Mouse (Mus musculus) thymus, postnatal 4 days (tissue): Measurements from ENCODE around the gene Slc38a7.
A peak's percentile ranks its signal among the peaks of the same experiment; 100 is the strongest.
"Not testable (repeated sequence)": the region's sequence is repeated elsewhere in the genome, so short reads cannot be mapped to it uniquely, and the experiment has no call there.

Experiments used
- DNase-seq: peaks from one replicate; pipeline ENCODE4 v3.0.0; 2021

The Slc38a7 gene

GRCm38 (mm10) chr8:95853102-95853843 is at the start of gene Slc38a7:
TSS of gene Slc38a7 (minus strand) at chr8:95853539.
- DNase-seq = peak; percentile 67

- no peak for DNase-seq
These were observed 48.5 kb upstream of the Slc38a7 start for GRCm38 (mm10) chr8:95901864-95902263.

DNA sequence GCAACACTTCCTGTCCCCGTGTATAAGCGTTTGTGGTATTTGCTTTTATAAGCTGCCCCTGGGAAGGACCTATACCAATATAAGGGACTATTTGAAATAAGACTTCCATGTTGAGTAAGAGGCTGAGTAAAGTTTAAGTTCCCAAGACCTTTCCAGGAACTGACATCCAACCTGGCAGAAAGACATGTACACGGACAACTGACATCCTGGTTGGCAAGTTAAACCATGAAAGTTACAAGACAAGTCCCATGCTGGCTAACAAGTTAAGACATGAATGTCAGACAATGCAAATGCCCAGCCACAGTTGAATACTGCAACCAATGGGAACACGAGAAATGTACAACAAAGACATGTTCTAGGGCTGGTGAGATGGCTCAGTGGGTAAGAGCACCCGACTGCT is 40.4 kb upstream of the Slc38a7 start:
- no peak for DNase-seq

- DNase-seq = peak; percentile 97
These were observed 35.2 kb upstream of the Slc38a7 start, which contains the start of gene Got2 for GRCm38 (mm10) chr8:95888285-95889136. TSS of gene Got2 (minus strand) at chr8:95888547.

DNA sequence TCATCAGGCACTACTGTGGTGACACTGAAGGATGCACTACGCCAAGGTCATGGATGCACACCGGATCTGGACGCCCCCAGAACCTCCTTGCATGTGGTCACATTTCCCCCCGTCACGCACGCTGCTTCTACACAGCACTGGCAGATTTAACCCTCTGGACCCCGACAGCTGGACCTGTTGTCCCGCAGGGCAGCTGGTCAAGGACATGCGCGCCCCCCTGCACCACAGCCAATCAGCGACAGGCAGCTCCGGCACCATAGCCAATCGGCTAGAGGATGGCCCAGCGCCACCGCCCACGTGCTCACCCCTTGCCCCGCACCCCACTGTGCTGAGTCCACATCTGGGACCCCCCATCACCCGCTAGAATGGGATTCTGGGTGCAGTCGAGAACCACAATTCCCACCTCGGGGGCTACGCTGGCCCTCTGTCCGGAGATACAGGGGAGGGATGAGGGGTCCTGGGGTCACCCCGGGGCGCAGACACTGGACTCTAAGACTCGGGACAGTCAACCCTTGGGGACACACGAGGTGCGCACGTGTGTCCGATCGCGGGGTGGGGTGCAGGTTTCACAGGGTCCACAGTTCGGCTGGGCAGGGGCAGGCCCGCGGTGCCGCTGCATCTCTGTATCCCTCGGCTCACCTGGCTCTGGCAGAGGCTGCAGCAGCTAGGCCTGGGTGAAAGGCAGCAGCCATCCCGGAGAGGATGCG is 34.4 kb upstream of the Slc38a7 start:
- DNase-seq = peak; percentile 76

- DNase-seq = peak; percentile 10
These were observed 33.6 kb upstream of the Slc38a7 start for GRCm38 (mm10) chr8:95886647-95887577.

GRCm38 (mm10) chr8:95885966-95886365 is 32.6 kb upstream of the Slc38a7 start:
- no peak for DNase-seq

DNA sequence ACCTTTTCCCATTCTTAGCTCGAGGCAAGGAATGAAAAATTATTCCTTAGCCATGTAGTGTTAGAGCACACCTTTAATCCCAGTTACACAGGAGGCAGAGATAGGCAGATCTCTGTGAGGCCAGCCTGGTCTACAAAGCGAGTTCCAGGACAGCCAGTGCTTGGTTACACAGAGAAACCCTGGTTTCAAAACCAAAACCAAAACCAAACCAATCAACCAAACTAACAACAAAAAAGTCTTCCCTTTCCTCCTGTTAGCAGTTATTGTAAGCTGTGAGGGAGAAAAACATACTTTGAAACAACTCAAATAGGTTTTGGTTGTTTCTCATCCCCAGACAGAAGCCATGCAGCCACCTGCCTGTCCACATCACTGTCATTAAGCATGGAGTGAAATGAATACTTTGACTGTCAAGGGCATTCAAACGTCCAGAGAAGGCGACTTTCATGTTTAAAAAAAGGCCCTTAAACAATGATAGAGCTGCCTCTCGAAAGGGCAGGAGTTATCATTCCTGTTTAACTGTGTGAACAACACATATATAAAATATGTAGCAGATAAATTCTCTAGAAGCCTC is 32.0 kb upstream of the Slc38a7 start:
- DNase-seq = no peak

DNA sequence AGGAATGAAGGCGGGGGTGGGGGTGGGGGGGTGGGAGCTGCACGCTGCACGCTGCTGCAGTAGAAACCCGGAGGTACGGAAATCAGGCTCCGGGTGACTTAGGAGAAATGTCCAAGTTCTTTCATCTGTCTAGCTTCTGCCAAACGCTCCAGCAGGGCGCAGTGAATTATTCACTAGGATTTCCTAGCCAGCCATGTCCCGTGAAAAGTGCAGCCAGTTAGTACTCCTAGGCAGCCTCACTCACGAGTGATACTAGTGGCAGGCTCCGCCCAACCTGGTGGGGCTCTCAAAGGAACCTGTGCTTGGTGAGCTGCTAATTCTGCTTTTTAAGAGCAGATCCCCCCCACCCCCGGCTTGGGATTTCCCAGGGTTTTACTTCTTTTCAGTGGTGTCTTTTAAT is 31.2 kb upstream of the Slc38a7 start:
- DNase-seq = no peak

GRCm38 (mm10) chr8:95882191-95882590 is 28.9 kb upstream of the Slc38a7 start:
- no peak for DNase-seq

DNA sequence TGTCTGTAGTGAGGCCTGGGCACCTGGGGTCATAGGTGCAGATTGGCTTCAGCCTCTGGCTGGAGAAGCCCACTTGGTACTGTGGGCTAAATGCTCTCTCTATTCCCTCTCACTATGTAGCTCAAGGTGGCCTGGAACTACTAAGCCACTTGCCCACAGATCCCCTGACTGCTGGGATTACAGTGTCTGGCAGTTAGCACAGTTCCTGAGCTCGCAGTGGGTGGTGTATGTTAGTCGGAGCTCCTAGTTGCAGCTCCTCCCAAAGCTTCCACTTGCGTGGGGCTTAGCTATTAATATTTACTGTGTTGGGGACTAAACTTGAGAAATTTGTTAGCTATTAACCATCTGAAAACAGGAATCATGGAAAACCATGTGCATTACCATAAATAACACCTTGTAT is 28.2 kb upstream of the Slc38a7 start:
- no peak for DNase-seq

GRCm38 (mm10) chr8:95879823-95880222 is 26.5 kb upstream of the Slc38a7 start:
- DNase-seq = no peak

DNA sequence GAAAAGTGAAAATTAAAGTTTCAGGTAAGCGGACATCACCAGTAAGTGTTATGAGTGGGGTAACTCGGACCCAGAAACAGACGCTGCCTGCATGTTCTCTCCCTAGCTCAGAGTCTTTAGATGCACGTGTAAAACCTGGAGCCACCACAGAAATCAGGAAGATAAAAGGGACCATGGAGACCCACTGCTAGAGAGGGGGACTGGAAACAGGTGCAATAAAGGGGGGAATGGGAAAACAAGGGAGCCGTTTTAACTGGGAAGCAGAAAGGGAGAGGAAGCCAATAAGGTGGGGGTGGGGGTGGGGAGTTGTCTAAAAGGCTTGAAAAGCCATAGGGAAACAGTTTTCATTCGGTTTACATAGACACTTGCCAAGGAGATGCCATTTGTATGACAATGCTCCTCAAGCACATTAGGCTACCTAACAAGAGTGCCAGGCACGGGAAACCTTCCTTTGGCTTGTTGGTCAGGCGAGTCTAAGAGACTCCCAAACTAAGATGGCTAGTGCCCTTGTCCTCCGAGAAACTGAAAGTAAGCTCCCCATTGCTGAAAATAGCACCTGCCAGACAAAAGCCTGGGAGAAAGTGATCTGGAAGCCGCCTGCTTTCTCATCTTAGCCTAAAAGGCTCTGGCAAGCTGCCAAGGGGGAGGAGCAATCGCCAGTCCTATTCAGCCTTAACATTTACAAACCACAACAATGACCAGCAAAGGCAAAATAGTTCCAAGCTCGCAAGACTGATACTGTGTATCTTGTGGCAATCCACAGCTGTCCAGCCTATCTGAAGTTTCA is 25.0 kb upstream of the Slc38a7 start:
- DNase-seq = peak; percentile 32

DNA sequence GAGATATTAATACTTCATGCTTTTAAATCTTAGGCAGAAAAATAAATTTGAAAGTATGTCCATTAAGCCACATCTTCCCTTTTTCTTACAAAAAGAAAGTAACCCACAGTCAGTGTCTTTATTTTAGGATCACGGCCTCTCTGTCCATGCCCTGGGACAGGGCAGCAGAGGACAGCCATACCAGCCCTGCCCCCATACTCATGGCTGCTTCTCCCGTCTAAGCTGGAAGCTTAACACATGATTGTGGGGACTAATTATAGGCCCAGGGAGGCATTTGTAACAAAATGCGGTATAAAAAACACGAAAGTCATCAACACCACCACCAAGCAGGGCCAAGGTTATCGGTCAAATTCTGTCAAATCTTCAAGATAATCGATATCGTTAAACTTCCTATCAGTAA is 21.9 kb upstream of the Slc38a7 start:
- no peak for DNase-seq

DNA sequence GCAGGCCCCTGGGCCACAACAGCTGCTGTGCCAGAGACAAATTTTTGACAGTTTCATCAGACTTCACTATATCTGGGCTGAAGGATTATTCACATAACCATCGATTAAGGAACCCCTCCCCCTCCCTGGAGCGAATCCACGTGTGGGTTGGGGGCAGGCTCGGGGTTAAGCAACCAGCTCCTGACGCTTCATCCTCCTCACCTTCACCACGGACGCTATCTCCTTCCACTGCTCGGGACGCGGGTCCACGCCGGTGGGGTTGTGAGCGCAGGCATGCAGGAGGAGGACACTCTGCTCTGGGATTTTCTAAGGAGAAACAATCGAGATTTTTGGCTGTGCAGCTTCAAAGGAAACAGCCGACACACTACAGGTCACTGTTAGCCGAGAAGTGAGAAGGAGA is 18.4 kb upstream of the Slc38a7 start:
- DNase-seq = no peak

DNA sequence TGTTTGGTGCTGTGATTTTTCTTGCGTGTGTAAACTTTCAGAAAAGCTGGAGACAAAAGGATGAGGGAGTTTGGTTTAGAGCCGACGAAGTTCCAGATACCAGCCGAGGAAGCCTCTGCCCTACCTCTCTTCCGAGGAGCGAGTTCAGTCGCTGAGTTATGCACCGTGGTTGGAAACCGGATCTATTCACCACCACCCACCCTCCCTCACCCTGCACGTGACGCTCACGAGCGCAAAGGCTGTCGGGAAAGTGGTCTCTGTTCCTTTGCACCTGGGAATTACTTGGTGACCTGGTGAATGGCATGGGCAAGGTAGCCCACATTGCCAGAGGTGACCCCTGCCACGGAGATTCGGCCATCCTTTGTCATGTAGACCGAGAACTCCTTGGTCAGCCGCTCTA is 11.5 kb upstream of the Slc38a7 start:
- DNase-seq = not testable (repeated sequence)

GRCm38 (mm10) chr8:95863761-95864440 is 10.6 kb upstream of the Slc38a7 start:
- not testable (repeated sequence) for DNase-seq

- DNase-seq = no peak
These were observed 835 bp upstream of the Slc38a7 start for GRCm38 (mm10) chr8:95854174-95854573.

DNA sequence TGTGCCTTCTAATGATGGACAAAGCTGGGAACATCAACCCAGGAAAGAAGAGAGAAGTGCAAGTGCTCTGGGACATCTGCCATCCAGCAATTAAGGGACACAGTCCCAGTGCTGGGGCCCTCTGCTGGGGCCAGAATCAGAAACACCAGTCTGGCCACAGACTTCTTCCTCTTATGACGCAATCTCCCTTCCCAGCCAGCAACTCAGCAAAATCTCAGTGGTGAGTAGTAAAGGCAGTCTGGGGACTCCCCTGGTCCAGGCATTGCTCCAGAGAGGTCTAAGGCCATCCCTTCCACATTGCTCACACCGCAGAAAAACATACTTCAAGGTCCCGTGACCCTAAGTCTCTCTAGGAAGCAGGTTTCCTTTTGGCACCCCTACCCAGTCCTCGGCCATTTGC is 1.0 kb downstream of the Slc38a7 start:
- DNase-seq = no peak

- DNase-seq = no peak
These were observed 3.0 kb downstream of the Slc38a7 start for GRCm38 (mm10) chr8:95850326-95850725.
